Comparison of ENCODE assay signal across 22 mouse cellular contexts in the genomic region with DNA sequence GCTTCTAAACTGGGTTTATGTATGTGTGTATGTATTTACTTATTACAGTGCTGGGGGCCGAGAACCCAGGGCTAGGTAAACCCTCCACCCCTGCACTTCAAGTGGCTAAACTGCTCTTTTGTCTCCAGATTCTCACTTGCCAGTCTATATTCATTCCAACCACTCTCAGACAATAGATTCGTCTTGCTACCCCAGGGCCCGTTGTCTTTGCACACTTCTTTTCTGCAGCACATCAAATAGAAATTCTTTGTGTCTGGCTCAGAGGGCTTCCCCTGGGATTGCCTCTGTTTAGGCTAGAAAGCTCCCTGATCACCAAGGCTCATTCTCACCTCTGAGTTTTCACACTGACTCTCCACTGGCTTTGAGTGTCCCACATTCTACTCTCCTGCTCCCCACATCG. TPM values are rescaled to one million over a fixed set of nuclear protein-coding genes. Genes with fewer than 3 reads are reported as not detected.
DNase-seq lines count a peak whose midpoint lies in the region; ATAC-seq lines count a peak whose summit lies in the region.
"Had no signal": no experiment of that assay in that cellular context is flagged by ENCODE, and none has a peak within 500 bp of the region (broad histone marks: within the 10 kb centered on the region; RNA-seq: fewer than 3 reads in every experiment).

No protein-coding gene starts in this region.

- WGBS in midbrain, embryonic 10.5 days: 9% methylated on average over 4 of the region's 4 CpGs
- WGBS in midbrain, embryonic 15.5 days: 7% methylated on average over 4 of the region's 4 CpGs
- 7% methylated on average over 4 of the region's 4 CpGs for WGBS in hindbrain, embryonic 13.5 days

- H3K9me3 ChIP-seq in midbrain, embryonic 10.5 days (replicated peaks): no peaks in the 10 kb centered on the region
- H3K9me3 ChIP-seq in midbrain, embryonic 15.5 days: no peaks in the 10 kb centered on the region
- H3K9me3 ChIP-seq in hindbrain, embryonic 13.5 days: no peaks in the 10 kb centered on the region
- H3K9me3 ChIP-seq: heart, embryonic 15.5 days; intestine, embryonic 15.5 days; kidney, embryonic 15.5 days; liver, embryonic 13.5 days; neural tube, embryonic 12.5 days had no signal

- no peak overlapping the region for H3K4me3 ChIP-seq in midbrain, embryonic 10.5 days
- H3K4me3 ChIP-seq in midbrain, embryonic 15.5 days: no peak overlapping the region
- no peak overlapping the region for H3K4me3 ChIP-seq in hindbrain, embryonic 13.5 days
- H3K4me3 ChIP-seq: heart, embryonic 15.5 days; intestine, embryonic 15.5 days; kidney, embryonic 15.5 days; liver, embryonic 13.5 days; neural tube, embryonic 12.5 days had no signal

- peaks cover 19% of the 10 kb centered on the region for H3K27me3 ChIP-seq in midbrain, embryonic 10.5 days (ENCODE audit: low read depth, poor library complexity, severe bottlenecking)
- no peaks in the 10 kb centered on the region for H3K27me3 ChIP-seq in midbrain, embryonic 15.5 days (replicated peaks)
- H3K27me3 ChIP-seq in hindbrain, embryonic 13.5 days: 0 out of 2 replicates have a peak, but pooled peaks cover 5% of the 10 kb centered on the region
- H3K27me3 ChIP-seq: heart, embryonic 15.5 days; intestine, embryonic 15.5 days; kidney, embryonic 15.5 days; neural tube, embryonic 12.5 days had no signal

- ATAC-seq in midbrain, embryonic 15.5 days (replicated peaks): no peak
- ATAC-seq in hindbrain, embryonic 13.5 days (ENCODE audit: low FRiP score): no peak
- ATAC-seq: intestine, embryonic 15.5 days had no signal

- no peak overlapping the region for H3K9ac ChIP-seq in midbrain, embryonic 15.5 days
- H3K9ac ChIP-seq in hindbrain, embryonic 13.5 days: no peak overlapping the region
- H3K9ac ChIP-seq: heart, embryonic 15.5 days; intestine, embryonic 15.5 days; kidney, embryonic 15.5 days; liver, embryonic 13.5 days; lung, embryonic 14.5 days; neural tube, embryonic 12.5 days had no signal

- DNase-seq in embryo, embryonic 10 days (ENCODE audit: low spot score): peak; percentile 37
- DNase-seq in embryo, embryonic 9.5 days (ENCODE audit: extremely low spot score): no peak
- DNase-seq in midbrain, embryonic 10.5 days (ENCODE audit: low spot score): peak; percentile 27
- DNase-seq in embryo, embryonic 10.5 days (ENCODE audit: low spot score): peak; percentile 53
- no peak for DNase-seq in thymus, postnatal 14 days
- no peak for DNase-seq in spleen, adult 18-20 months
- DNase-seq: adrenal gland, postnatal 14 days; cerebellum, adult 11 months; cerebellum, postnatal 10 days; heart, adult 11 months; heart, postnatal 4 days; liver, embryonic 13.5 days; lung, embryonic 14.5 days; lung, postnatal 36 days; right cerebral cortex, postnatal 14 days; thymus, postnatal 4 days had no signal

- H3K36me3 ChIP-seq in midbrain, embryonic 10.5 days: no peaks in the 10 kb centered on the region
- H3K36me3 ChIP-seq in midbrain, embryonic 15.5 days (replicated peaks): no peaks in the 10 kb centered on the region
- H3K36me3 ChIP-seq in hindbrain, embryonic 13.5 days: no peaks in the 10 kb centered on the region
- H3K36me3 ChIP-seq: heart, embryonic 15.5 days; intestine, embryonic 15.5 days; kidney, embryonic 15.5 days; liver, embryonic 13.5 days; neural tube, embryonic 12.5 days had no signal

- peaks cover 38% of the 10 kb centered on the region for H3K4me1 ChIP-seq in midbrain, embryonic 10.5 days
- H3K4me1 ChIP-seq in midbrain, embryonic 15.5 days: peaks cover 5% of the 10 kb centered on the region; the same call in 1 of the 2 replicates
- peaks cover 13% of the 10 kb centered on the region for H3K4me1 ChIP-seq in hindbrain, embryonic 13.5 days (replicated peaks)
- H3K4me1 ChIP-seq: intestine, embryonic 15.5 days had no signal

- no peak overlapping the region for H3K4me2 ChIP-seq in midbrain, embryonic 15.5 days
- H3K4me2 ChIP-seq in hindbrain, embryonic 13.5 days: no peak overlapping the region
- H3K4me2 ChIP-seq: heart, embryonic 15.5 days; intestine, embryonic 15.5 days; kidney, embryonic 15.5 days; liver, embryonic 13.5 days; lung, embryonic 14.5 days; neural tube, embryonic 12.5 days had no signal

- peak overlapping the region; percentile 72 for H3K27ac ChIP-seq in midbrain, embryonic 10.5 days (replicated peaks)
- H3K27ac ChIP-seq in midbrain, embryonic 15.5 days: no peak overlapping the region
- peak overlapping the region; percentile 13 for H3K27ac ChIP-seq in hindbrain, embryonic 13.5 days
- H3K27ac ChIP-seq: heart, embryonic 15.5 days; intestine, embryonic 15.5 days; kidney, embryonic 15.5 days; liver, embryonic 13.5 days; neural tube, embryonic 12.5 days had no signal

RNA-seq across cellular contexts. Expression of gene Dixdc1, which starts 6.8 kb away (rescaled TPM):
- polyA plus RNA-seq in midbrain, embryonic 10.5 days (2016; fragmentation: Nextera tagmentation; extraction: Ambion mirVana): 20.6 and 21.8 TPM in 2 replicates
- 33.0 and 37.9 TPM in 2 replicates for polyA plus RNA-seq in midbrain, embryonic 15.5 days (2015; fragmentation: Nextera tagmentation; extraction: Ambion mirVana)
- polyA plus RNA-seq in hindbrain, embryonic 13.5 days (2015; fragmentation: Nextera tagmentation; extraction: Ambion mirVana): 35.0 and 36.4 TPM in 2 replicates

RNA-seq across cellular contexts. Expression of gene 2310030G06Rik, which starts 13.8 kb away (rescaled TPM):
- 1.4 TPM in 2 replicates for polyA plus RNA-seq in midbrain, embryonic 10.5 days (2016; fragmentation: Nextera tagmentation; extraction: Ambion mirVana)
- polyA plus RNA-seq in midbrain, embryonic 15.5 days (2015; fragmentation: Nextera tagmentation; extraction: Ambion mirVana): 1.5 and 2.3 TPM in 2 replicates
- polyA plus RNA-seq in hindbrain, embryonic 13.5 days (2015; fragmentation: Nextera tagmentation; extraction: Ambion mirVana): 1.1 and 1.9 TPM in 2 replicates

RNA-seq across cellular contexts. Expression of gene Cryab, which starts 18.6 kb away (rescaled TPM):
- polyA plus RNA-seq in midbrain, embryonic 10.5 days (2016; fragmentation: Nextera tagmentation; extraction: Ambion mirVana): 3.6 and 5.9 TPM in 2 replicates
- polyA plus RNA-seq in midbrain, embryonic 15.5 days (2015; fragmentation: Nextera tagmentation; extraction: Ambion mirVana): 10.7 and 11.8 TPM in 2 replicates
- polyA plus RNA-seq in hindbrain, embryonic 13.5 days (2015; fragmentation: Nextera tagmentation; extraction: Ambion mirVana): 10.7 and 11.3 TPM in 2 replicates

RNA-seq across cellular contexts. Expression of gene Hspb2, which starts 19.6 kb away (rescaled TPM):
- polyA plus RNA-seq in midbrain, embryonic 10.5 days (2016; fragmentation: Nextera tagmentation; extraction: Ambion mirVana): 0.33 and 0.60 TPM in 2 replicates
- polyA plus RNA-seq in midbrain, embryonic 15.5 days (2015; fragmentation: Nextera tagmentation; extraction: Ambion mirVana): 0.87 and 1.1 TPM in 2 replicates
- 1.3 and 1.7 TPM in 2 replicates for polyA plus RNA-seq in hindbrain, embryonic 13.5 days (2015; fragmentation: Nextera tagmentation; extraction: Ambion mirVana)

RNA-seq across cellular contexts. Expression of gene Fdxacb1, which starts 35.5 kb away (rescaled TPM):
- 12.1 and 12.8 TPM in 2 replicates for polyA plus RNA-seq in midbrain, embryonic 10.5 days (2016; fragmentation: Nextera tagmentation; extraction: Ambion mirVana)
- polyA plus RNA-seq in midbrain, embryonic 15.5 days (2015; fragmentation: Nextera tagmentation; extraction: Ambion mirVana): 12.0 and 12.3 TPM in 2 replicates
- polyA plus RNA-seq in hindbrain, embryonic 13.5 days (2015; fragmentation: Nextera tagmentation; extraction: Ambion mirVana): 11.5 and 12.3 TPM in 2 replicates

Comparison
In these comparisons a context has a peak if more than half of its experiments do, and no peak if none do; other contexts are left out.
1. DNase-seq: peak in embryo, embryonic 10 days (single experiment), midbrain, embryonic 10.5 days (single experiment) and embryo, embryonic 10.5 days (single experiment); none in embryo, embryonic 9.5 days (single experiment), thymus, postnatal 14 days (single experiment) and spleen, adult 18-20 months (0 of 2).